Mouse (Mus musculus) embryonic facial prominence, embryonic 14.5 days (tissue): ENCODE measurements at regions not wholly inside any gene's neighbourhood (a gene's known extent, or its start where the extent isn't known, plus 50 kb on each side); places are given as distances from the start of the nearest gene placed in this dataset.

Experiments
- ATAC-seq: fragments of 200-750 bp; cut with Nextera tagmentation; 2 replicates; pipeline ENCODE4 v1.8.0; 2017; ENCODE audit warnings: low read depth, moderate number of reproducible peaks, moderate TSS enrichment
- DNase-seq: peaks from one replicate; pipeline ENCODE4 v3.0.0-alpha.2; 2015; ENCODE audit warnings: low spot score
- H3K27ac ChIP-seq: fragments of 300-500 bp; sonication (generic); replicated peaks from 2 replicates; pipeline ENCODE4 v1.5.1; 2014; ENCODE audit warnings: low read depth, mild to moderate bottlenecking, low read length, moderate library complexity
- H3K27me3 ChIP-seq: fragments of 300-500 bp; sonication (generic); replicated peaks from 2 replicates; pipeline ENCODE4 v1.6.1; 2014; ENCODE audit warnings: low read length; ENCODE audit not compliant: control insufficient read depth, insufficient read depth
- H3K36me3 ChIP-seq: fragments of 300-500 bp; sonication (generic); 2 replicates; pipeline ENCODE4 v1.6.1; 2014; ENCODE audit warnings: low read length, mixed read lengths; ENCODE audit not compliant: control insufficient read depth, insufficient read depth
- H3K4me1 ChIP-seq: fragments of 300-500 bp; sonication (generic); 2 replicates; pipeline ENCODE4 v1.6.1; 2014; ENCODE audit warnings: antibody characterized with exemption, low read length; ENCODE audit not compliant: control insufficient read depth, insufficient read depth
- H3K4me2 ChIP-seq: fragments of 300-500 bp; sonication (generic); 2 replicates; pipeline ENCODE4 v1.6.1; 2014; ENCODE audit warnings: low read depth, mild to moderate bottlenecking, low read length, moderate library complexity, mixed read lengths
- H3K4me3 ChIP-seq: fragments of 300-500 bp; sonication (generic); 2 replicates; pipeline ENCODE4 v1.5.1; 2014; ENCODE audit warnings: low read depth, mild to moderate bottlenecking, low read length
- H3K9ac ChIP-seq: fragments of 300-500 bp; sonication (generic); 2 replicates; pipeline ENCODE4 v1.6.1; 2014; ENCODE audit warnings: low read depth, mild to moderate bottlenecking, low read length, moderate library complexity, mixed read lengths
- H3K9me3 ChIP-seq: fragments of 300-500 bp; sonication (generic); 2 replicates; pipeline ENCODE4 v1.6.1; 2016; ENCODE audit warnings: low read length; ENCODE audit not compliant: control insufficient read depth
- WGBS: fragments of 180-500 bp; shearing (Covaris S2); extraction: QIAGEN DNeasy Blood & Tissue Kit; methylation state at CpG from one replicate; pipeline ENCODE4 v1.1.7; 2014; 5-methylcytosine and 5-hydroxymethylcytosine counted together

GRCm38 (mm10) chr1:142605224-142605623, 1035.2 kb upstream of the B3galt2 start:
- Histone ChIP-seq H3K27me3 (no peaks in the 10 kb centered on the region), H3K9ac (no peak overlapping the region), H3K4me1 (no peaks in the 10 kb centered on the region), H3K36me3 (no peaks in the 10 kb centered on the region), H3K4me3 (no peak overlapping the region), H3K9me3 (no peaks in the 10 kb centered on the region), H3K27ac (no peak overlapping the region), H3K4me2 (no peak overlapping the region)
- DNase-seq (peak; percentile 0), ATAC-seq (no peak)
- WGBS = 69% methylated on average over 2 of the region's 2 CpGs

DNA sequence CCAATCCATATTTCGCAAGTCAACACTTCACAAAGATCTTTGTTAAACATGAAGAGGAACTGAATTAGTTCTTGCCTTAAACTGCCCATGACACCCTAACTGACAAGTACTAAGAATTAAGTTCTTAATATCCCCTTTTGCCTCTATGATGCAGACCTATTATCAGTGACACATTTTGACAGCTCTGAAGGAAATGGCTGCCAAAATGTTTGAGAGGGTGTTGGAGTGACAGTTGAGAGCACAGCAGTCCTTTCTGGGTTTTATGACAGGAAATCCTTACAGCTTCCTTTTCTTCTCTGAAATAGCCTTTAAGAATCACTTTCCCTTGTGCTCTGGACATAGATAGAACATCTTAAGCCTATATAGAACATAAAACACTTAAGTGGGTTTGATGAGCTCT, 1034.4 kb upstream of the B3galt2 start:
- Histone ChIP-seq H3K27ac (no peak overlapping the region), H3K36me3 (no peaks in the 10 kb centered on the region), H3K9ac (no peak overlapping the region), H3K4me2 (no peak overlapping the region), H3K9me3 (no peaks in the 10 kb centered on the region), H3K4me3 (no peak overlapping the region), H3K27me3 (no peaks in the 10 kb centered on the region), H3K4me1 (no peaks in the 10 kb centered on the region)
- 84% methylated on average over 1 of the region's 1 CpGs for WGBS
- no peak for ATAC-seq
- no peak for DNase-seq

DNA sequence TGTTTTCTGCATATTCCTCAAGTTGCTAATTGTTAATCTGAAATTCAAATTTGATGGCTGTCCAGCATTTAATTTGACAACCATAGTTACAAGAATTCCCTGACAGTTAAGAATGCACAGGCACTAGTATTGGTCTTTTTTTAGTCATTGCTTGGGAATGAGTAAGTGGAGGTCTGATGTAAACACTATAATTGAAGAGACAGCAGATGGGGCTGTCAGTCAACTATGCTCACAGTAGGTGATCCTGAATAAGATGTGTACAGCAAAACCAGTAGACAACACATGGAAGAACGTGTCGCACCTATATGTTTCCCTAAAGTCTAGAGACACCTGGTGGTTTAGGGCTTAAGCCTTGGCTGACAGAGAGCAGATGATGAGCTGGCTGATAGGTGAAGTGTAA, 1019.0 kb upstream of the B3galt2 start:
- WGBS = 85% methylated on average over 2 of the region's 2 CpGs
- no peak for ATAC-seq
- Histone ChIP-seq H3K9me3 (no peaks in the 10 kb centered on the region), H3K4me1 (no peaks in the 10 kb centered on the region), H3K36me3 (no peaks in the 10 kb centered on the region), H3K9ac (no peak overlapping the region), H3K27me3 (no peaks in the 10 kb centered on the region), H3K27ac (no peak overlapping the region), H3K4me3 (no peak overlapping the region), H3K4me2 (no peak overlapping the region)
- DNase-seq = no peak

- peak; percentile 6 for DNase-seq
- no peaks in the 10 kb centered on the region for H3K4me1 ChIP-seq
- ATAC-seq = no peak
- no peaks in the 10 kb centered on the region for H3K9me3 ChIP-seq
- no peak overlapping the region for H3K4me3 ChIP-seq
- no peak overlapping the region for H3K27ac ChIP-seq
- H3K27me3 ChIP-seq = no peaks in the 10 kb centered on the region
- no peak overlapping the region for H3K4me2 ChIP-seq
- H3K36me3 ChIP-seq = no peaks in the 10 kb centered on the region
- 52% methylated on average over 4 of the region's 4 CpGs for WGBS
- H3K9ac ChIP-seq = no peak overlapping the region
These were observed 1016.2 kb upstream of the B3galt2 start for GRCm38 (mm10) chr1:142624303-142624702.

- H3K27me3 ChIP-seq = no peaks in the 10 kb centered on the region
- H3K4me3 ChIP-seq = no peak overlapping the region
- no peak for DNase-seq
- H3K9me3 ChIP-seq = no peaks in the 10 kb centered on the region
- no peak overlapping the region for H3K4me2 ChIP-seq
- ATAC-seq = no peak
- H3K9ac ChIP-seq = no peak overlapping the region
- no peaks in the 10 kb centered on the region for H3K36me3 ChIP-seq
- H3K4me1 ChIP-seq = no peaks in the 10 kb centered on the region
- no peak overlapping the region for H3K27ac ChIP-seq
- WGBS = 86% methylated on average over 2 of the region's 2 CpGs
These were observed 985.2 kb upstream of the B3galt2 start for GRCm38 (mm10) chr1:142655289-142655688.

DNA sequence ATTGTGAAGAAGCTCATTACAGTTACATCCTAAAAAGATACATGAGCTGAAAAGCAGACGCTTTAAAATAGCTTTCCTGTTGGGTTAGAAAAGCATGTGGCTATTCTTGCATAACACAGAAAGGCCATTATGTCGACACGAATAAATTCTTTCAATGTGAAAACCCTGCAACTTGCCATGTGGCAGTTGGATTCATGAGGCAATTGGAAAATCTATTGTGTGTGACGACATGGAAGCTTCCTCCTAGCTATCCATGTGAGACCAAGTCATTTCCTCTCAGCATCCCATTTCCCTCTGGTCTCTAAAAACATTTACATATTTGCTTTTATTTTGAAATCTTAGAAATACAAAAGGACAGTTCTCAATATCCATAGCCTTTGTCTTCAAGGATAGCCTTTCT, 975.2 kb upstream of the B3galt2 start:
- Histone ChIP-seq H3K4me3 (no peak overlapping the region), H3K4me1 (no peaks in the 10 kb centered on the region), H3K27ac (no peak overlapping the region), H3K9ac (no peak overlapping the region), H3K27me3 (no peaks in the 10 kb centered on the region), H3K36me3 (no peaks in the 10 kb centered on the region), H3K4me2 (no peak overlapping the region), H3K9me3 (no peaks in the 10 kb centered on the region)
- ATAC-seq (no peak), DNase-seq (no peak)
- WGBS = 73% methylated on average over 4 of the region's 4 CpGs

GRCm38 (mm10) chr1:142679917-142680316, 960.5 kb upstream of the B3galt2 start:
- Histone ChIP-seq H3K27ac (no peak overlapping the region), H3K27me3 (no peaks in the 10 kb centered on the region), H3K9me3 (no peaks in the 10 kb centered on the region), H3K4me1 (no peaks in the 10 kb centered on the region), H3K36me3 (no peaks in the 10 kb centered on the region), H3K9ac (no peak overlapping the region), H3K4me2 (no peak overlapping the region), H3K4me3 (no peak overlapping the region)
- ATAC-seq (no peak), DNase-seq (no peak)
- 60% methylated on average over 3 of the region's 3 CpGs for WGBS

DNA sequence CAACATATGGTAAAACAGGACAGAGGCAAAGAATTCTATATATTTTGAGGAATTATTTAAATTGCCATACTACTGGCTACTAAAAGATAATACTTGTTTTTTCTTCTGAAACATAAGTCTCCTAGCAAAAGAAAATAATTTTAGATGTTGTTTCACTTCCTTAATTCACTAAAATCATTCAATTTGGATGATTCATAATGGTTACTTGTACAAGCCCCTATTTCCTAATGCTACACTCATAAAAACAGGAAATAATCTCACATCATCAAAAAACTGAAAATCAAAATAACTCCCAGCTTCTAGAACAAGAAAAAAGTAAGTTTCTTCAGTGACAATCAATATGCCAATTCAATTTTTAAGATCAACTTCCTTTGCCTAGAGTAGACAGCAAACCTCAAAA, 951.6 kb upstream of the B3galt2 start:
- Histone ChIP-seq H3K27me3 (no peaks in the 10 kb centered on the region), H3K27ac (no peak overlapping the region), H3K4me2 (no peak overlapping the region), H3K4me1 (no peaks in the 10 kb centered on the region), H3K9ac (no peak overlapping the region), H3K4me3 (no peak overlapping the region), H3K36me3 (no peaks in the 10 kb centered on the region), H3K9me3 (no peaks in the 10 kb centered on the region)
- DNase-seq = no peak
- no peak for ATAC-seq

- H3K9ac ChIP-seq = no peak overlapping the region
- 28% methylated on average over 1 of the region's 1 CpGs for WGBS
- H3K4me1 ChIP-seq = no peaks in the 10 kb centered on the region
- H3K36me3 ChIP-seq = no peaks in the 10 kb centered on the region
- H3K27me3 ChIP-seq = no peaks in the 10 kb centered on the region
- H3K9me3 ChIP-seq = no peaks in the 10 kb centered on the region
- no peak overlapping the region for H3K4me3 ChIP-seq
- DNase-seq = peak; percentile 53
- no peak for ATAC-seq
- H3K27ac ChIP-seq = no peak overlapping the region
- no peak overlapping the region for H3K4me2 ChIP-seq
These were observed 945.3 kb upstream of the B3galt2 start for GRCm38 (mm10) chr1:142695179-142695578.
